Mouse (Mus musculus) embryo, embryonic 10 days (tissue): ENCODE results near the gene Tex26.

Experiments
- DNase-seq: peaks from one replicate; pipeline ENCODE4 v3.0.0-alpha.2; 2015; ENCODE audit warnings: low spot score

Gene Tex26

DNA sequence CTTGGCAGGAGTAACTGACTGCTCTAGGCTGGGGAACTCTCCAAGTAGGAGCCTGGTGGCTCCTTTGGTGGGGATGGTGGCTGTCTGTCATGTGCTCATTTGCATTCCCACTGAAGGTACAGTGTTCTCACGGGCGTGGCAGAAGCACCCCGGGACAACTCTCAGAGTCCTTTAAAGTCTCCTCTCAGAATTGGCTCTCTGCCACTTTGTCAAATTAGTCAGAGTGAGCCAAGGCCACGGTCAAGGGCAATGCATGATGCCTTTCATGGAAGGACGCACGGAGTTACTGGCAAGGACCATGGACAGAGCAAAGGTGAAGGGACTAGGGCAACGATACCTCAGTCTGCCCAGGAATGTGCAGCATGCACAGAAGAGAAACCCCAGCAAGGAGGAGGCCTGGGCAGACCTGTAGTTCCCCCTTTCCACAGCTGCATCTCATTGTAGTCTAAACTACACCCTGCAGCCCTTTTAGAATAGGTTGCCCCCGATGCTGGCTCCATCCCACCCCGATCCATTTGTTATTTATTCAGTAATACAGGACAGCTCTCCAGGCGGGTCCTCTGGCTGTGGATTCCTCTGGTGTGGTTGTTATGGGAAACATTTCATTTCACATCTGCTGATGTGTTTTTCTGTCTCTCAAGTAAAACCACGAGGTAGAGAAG, 49.0 kb downstream of the Tex26 start:
- DNase-seq = peak; percentile 62

DNA sequence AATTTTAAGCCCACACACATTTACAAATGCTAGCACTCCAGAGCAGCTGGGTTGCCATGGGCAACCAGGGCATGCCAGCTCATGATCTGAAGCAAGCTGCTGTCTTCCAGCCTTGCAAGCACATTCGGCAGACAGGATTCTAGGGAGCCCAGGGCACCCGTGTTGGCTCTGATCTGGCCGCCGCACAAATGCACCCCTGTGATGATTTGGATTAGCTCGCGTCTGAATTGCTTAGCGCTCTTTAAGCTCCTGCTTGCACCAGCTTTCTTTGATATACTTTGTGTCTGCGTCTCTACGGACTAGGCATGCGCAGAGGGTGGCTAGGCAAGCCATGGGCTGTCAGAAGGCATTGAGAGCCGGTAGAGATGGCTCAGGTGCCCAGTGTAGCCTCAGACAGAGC, 49.7 kb downstream of the Tex26 start:
- peak; percentile 60 for DNase-seq

DNA sequence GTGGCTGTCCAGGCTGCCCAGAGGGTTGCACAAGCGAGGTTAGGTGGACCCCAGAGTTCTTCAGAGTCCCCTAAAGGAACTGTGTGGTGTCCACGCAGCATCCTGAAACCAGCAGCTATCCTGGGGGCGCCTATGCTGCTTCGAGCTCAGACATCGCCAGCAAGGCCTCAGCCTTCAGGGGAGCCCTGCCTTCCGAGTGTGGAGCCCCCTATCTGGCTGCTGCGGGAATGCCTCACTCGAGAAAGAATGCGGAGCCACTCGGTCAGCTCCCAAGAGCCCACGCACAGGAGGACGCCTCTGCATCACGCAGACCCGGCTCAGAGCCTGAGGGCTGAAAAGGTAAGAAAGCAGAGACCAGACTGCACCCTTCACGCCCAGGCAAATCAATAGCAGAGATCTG, 50.8 kb downstream of the Tex26 start:
- no peak for DNase-seq

DNA sequence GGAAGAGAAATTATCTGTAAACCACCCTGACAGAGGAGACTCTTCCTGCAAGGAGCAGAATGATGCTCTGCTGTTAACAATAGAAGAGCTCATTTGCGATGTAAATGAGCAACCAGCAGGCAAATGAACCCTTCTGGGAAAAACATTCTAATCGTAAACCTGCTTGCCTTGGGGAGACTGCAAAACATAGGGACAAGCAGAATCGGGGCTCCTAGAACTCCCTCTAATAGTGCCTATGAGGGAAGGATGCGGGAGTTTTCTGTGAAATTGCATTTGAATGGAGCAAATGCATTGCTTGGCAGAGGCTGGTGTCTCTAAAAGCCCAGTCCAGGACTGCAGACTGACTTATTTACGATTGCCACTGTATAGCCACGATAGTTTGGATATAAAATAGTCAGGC, 56.2 kb downstream of the Tex26 start:
- no peak for DNase-seq

DNA sequence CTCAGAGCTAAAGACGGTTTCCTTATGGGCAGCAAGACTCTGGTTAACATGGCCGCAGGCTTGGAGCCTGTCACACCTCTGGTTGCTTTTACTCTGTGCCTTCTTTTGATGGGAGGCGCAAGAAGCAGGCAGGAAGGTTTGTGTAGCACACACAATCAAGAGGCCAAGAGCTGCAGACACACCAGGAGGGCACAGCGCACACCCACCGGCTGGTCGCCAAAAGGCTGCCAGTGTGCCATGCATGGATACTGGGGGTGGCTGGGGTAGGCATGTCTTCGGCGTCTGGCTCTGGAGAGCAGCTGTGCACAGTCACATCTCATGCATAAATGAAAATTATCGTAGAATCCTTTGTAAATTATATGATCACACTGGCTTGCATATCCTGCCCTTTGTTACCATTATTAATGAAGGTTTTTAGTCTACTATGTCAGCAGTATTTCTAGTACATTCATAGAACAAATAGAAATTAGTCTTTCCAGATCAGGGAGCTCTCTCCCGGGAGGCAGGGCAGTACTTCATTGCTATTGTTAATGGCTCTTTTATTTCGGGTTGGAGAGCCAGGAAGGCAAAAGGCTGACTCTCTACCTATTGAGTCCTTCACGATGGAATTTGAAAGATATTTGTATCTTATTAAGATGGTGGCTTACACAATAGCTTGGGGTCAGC, 57.1 kb downstream of the Tex26 start:
- DNase-seq = no peak

DNA sequence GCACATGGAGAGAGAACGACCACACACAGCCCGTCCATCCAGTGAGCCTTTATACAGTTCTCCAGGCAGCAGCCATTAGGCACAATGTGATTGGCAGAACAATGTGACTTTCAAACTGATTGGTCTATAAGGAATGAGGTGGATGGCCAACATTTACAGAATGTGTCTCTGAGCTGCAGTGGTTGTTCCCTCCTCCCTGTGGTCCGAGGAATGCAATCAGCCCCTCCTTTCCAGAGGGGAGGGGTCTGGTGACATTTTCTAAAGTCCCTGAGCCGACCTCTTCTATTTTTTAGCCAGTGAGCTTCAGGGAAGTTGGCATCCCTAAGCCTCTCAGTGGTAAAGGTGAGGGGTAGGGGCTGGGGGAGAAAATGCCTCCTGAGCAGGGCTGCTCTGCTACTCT, 60.5 kb downstream of the Tex26 start:
- DNase-seq = no peak

DNA sequence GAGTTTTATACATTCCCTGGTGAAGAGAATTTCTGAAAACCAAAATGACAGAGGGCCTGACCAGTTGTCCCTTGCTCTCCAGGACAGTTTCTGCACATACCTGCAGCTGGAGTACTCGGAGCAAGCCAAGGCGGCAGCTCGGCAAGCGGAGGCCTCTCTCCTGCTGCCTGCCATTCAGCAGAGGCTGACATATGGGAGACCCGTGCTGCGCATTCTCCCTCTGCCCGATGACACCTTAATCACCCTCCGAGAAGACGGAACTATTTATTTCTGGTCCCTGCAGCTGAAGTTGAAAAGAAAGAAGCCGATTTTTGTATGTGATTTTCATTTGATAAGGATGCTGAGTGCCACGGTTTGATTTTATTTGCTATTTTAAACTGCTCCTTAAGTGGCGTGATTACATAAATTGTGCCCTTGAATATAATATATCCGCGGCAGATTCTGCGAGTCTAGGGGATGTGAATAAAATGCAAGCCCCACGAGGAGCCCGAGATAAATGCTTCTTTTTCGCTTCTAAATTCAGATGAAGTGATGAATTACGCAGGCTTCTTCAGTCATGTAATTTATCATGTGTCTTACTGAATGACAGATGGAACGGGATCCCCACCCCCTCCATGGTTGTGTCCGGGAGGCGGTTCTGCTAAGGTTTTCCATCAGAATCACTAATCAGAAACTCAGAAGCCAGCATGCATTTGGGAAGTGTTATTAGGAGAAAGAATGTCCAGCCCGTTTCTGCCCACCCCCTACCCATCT, 64.1 kb downstream of the Tex26 start:
- DNase-seq = no peak

DNA sequence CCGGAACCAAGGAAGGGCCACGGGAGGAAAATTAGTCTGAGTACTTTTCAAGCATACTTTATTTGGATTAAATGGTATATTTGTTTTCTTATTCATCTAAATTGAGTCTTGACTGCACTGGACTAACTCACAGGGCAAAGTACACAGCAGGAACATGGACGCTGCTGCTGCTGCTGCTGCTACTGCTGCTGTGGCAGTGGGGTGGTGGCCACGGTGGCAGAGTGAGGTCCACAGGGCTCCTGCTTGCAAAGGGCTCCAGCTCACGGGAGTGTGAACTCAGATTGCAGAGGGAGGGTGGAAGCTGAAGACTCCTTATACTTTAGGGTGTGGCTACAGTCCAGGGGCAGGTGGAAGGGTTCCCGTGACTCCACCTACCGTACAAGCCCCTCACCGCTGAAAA, 65.5 kb downstream of the Tex26 start:
- no peak for DNase-seq

DNA sequence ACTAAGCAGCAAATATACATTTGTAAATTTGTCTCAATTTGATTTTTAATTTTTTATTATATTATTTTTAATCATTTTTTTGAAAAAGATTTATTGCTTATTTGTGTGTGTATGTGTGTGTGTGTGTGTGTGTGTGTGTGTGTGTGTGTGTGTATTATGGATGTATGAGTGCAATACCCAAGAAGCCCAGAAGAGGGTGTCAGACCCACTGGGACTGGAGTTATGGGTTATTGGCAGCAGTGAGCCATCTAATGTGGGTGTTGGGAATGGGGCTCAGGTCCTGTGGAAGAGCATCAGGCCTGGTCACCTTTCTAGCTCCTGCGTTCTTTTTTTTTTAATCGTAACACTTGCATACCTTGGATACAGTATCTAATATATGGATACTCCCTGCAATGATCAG, 66.6 kb downstream of the Tex26 start:
- DNase-seq = no peak

DNA sequence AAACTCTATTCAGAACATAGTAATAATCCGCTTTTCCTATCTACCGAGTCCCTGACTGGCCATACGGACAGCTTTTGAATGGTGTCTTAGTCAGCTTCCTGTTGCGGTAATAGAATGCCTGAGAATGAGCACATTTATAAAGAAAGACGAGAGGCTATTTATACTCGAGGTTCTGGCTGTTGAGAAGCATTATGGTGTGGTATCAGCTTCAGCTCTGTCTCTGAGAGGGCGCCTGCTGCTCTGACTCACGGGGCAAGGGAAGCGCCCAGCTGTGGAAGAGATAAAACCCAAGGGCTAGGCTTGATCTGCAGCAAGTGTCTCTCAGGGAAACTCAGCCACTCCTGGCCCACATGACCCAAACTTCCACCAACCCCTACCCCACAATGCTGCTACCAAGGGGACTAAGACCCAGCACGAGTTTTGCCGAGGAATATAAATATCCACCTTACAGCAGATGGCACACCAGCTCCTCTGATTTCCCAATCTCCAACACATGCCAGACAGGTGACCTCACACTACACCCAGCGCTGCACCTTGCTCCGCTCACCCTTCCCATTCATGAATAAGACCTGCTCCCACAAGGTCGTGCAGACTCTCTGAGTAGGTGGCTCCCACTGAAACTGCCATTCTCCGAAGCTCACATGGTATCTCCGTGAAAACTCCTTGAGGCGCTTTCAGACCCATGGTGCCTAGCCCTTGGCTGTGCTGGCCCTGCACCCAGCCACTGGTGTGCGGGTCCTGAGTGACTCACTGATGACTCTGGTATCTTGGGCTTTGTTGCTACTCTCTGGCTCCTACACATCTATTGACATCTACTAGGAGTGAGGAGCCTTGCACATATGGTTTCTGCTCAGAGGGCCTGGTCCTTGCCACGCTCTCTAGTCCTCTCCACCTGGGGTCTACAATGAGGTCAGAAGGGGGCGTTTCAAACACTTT, 68.9 kb downstream of the Tex26 start:
- no peak for DNase-seq

DNA sequence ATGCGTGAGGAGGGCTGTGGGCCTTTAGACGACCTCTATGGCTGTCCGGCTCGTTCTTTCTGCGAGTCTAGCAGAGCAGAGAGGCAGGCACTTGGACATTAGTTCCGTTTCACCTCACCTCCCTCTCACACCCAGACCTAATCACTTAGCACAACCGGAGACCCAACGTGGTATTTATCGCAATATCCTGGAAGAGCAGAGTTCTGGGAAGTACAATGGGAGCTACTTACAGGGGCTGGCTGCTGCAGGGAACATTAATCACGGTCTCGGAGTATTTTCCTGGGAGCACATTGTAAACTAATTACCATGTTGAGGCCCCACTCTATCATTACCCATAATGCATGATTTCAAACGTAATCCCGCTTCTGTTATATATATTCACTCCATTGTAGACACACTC, 70.9 kb downstream of the Tex26 start:
- DNase-seq = no peak

DNA sequence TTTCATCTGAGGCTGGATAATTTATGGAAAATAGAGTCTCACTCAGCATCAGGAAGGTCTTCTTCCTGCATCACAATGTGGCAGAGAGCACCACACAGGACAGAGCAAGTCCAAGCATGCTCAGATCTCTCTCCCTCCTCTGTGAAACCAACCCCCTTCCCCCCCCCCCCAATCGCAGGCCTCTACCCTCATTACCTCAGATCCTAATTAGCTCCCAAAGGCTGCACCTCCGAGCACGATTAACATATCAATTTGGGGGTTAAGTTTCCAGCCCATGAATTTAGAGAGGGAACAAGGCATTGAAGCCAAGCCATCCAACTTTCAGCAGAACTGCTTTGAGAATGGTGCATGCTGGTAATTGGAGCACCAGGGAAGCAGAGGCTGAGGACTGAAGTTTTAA, 73.2 kb downstream of the Tex26 start:
- DNase-seq = no peak

DNA sequence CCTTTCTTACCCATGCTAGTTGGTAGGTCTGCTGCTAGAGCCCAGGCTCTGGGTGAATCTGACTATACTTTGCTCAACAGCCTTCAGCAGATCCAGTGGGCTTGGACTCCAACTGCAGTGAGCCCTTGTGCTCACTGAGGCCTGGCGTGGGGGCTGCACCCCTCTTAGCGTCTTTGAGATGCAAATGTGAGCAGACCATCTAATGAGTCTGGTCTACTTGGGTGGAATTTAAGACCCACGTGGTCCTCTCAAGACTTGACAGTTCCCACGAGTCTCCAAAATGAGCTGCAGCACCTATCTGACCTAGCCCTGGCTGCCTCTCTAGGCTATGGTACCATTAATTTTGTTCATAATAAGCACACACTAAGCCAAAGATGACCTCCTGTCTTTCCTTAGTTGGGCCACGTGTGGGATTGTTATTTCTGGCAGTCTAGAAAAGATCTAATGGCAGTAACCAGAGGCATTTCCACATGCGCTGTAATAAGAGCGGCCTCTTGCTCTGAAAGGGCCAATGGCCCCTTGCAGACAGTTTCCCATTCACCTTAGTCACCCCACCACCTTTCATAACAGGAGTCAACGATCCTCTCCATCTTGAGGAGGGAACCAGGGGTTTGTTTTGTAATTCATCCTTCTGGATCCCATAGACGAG, 74.1 kb downstream of the Tex26 start:
- no peak for DNase-seq

DNA sequence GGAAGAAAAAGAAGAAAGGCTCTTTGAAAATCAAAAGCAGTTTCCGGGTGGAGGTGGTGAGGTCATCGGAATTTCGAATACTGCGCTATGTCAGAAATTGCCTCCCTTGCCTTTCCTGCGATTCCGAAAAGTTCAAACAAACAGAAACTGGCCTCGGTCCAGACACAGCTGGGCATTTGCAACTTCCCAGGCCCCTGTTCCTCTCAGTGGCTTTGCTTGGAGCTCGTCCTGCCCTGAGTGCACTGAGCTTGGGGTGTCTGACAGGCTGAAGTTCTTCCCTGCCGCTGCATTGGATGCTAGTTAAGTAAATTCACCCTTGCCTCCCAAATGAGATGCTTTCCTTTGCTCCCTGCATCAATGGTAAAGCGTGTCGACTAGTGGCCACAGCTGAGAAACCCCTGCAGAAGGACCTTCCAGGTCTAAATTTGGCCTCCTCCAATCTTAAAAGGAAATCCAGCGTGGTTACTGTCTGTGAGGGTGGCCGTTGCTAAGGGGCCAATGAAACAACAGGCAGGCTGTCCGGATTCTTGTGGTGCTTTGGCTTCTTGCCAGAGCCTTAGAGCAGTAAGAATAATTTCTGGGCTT, 74.7 kb downstream of the Tex26 start:
- DNase-seq = peak; percentile 60

DNA sequence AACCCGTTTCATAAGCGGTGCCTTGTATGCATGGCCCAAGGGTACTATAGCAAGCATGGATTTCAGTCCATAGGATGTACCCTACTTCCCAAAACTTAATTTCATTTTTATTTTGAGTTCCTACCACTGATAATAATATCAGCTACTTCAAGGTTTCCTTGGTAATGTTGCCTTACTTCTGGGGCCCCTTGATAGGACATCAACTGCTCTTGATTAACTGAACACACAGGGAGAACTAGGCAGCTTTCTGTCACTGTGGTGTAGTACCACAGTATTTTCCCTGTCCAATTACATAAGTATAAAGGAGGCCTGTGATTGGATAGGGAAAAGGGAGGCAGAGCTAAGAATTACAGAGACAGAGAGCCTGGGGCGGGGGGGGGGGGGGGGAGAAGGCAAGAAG, 75.4 kb downstream of the Tex26 start:
- no peak for DNase-seq

DNA sequence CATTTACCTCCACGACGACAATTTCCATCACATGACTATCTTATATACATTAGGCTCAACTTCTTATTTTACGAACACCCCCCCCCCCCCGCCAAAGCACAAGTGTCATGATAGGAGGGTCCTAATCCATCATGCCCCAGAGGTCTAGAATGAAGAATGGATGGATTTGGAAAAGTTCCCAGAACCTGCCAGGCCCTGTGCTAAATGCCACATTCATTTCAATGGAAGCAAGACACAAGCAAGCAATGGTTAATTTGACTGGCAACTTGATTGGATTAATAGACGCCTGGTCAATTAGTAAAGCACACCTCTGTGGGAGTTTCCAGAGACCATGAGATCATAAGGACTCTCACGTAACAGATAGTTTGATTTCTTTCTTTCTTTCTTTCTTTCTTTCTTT, 77.7 kb downstream of the Tex26 start:
- DNase-seq = no peak
